Mouse (Mus musculus) heart, embryonic 14.5 days (tissue): Measurements from ENCODE around the gene Ttll1. TPM values are rescaled to one million over a fixed set of nuclear protein-coding genes. Genes with fewer than 3 reads are reported as not detected.
"Not testable (repeated sequence)": the region's sequence is repeated elsewhere in the genome, so short reads cannot be mapped to it uniquely, and the experiment has no call there.

Experiments used
- ATAC-seq: fragments of 200-750 bp; cut with Nextera tagmentation; 2 replicates; pipeline ENCODE4 v1.8.0; 2017; ENCODE audit warnings: low read depth, moderate TSS enrichment; ENCODE audit not compliant: insufficient number of reproducible peaks, insufficient read depth, low FRiP score
- H3K27ac ChIP-seq, 2 experiments: fragments of 200-500 bp in 1 of 2; fragments of 300-500 bp in 1 of 2; sonication (generic) in 1 of 2; replicated peaks in 1 of 2; 2 replicates each; pipeline ENCODE4 v1.5.1; 2012 to 2014; ENCODE audit warnings: low read depth in 2 of 2, low read length in 2 of 2, control low read depth in 1 of 2, mild to moderate bottlenecking in 1 of 2, mixed read lengths in 1 of 2; ENCODE audit not compliant: control insufficient read depth in 1 of 2, insufficient read depth in 1 of 2
- H3K27me3 ChIP-seq: fragments of 300-500 bp; sonication (generic); 2 replicates; pipeline ENCODE4 v1.6.1; 2014; ENCODE audit warnings: mild to moderate bottlenecking, low read length, control low read depth; ENCODE audit not compliant: control insufficient read depth, insufficient read depth
- H3K36me3 ChIP-seq: fragments of 300-500 bp; sonication (generic); 2 replicates; pipeline ENCODE4 v1.6.1; 2014; ENCODE audit warnings: mild to moderate bottlenecking, control low read depth, low read length, mixed read lengths; ENCODE audit not compliant: control insufficient read depth, insufficient read depth
- H3K4me1 ChIP-seq, 2 experiments: fragments of 200-500 bp in 1 of 2; fragments of 300-500 bp in 1 of 2; sonication (generic) in 1 of 2; 2 replicates each; pipeline ENCODE4 v1.6.1; 2012 to 2014; ENCODE audit warnings: low read length in 2 of 2, control low read depth in 1 of 2, mixed read lengths in 1 of 2; ENCODE audit not compliant: control insufficient read depth in 2 of 2, insufficient read depth in 2 of 2
- H3K4me2 ChIP-seq: fragments of 300-500 bp; sonication (generic); 2 replicates; pipeline ENCODE4 v1.6.1; 2014; ENCODE audit warnings: mild to moderate bottlenecking, low read length
- H3K4me3 ChIP-seq, 2 experiments: fragments of 200-500 bp in 1 of 2; fragments of 300-500 bp in 1 of 2; sonication (generic) in 1 of 2; 2 replicates each; pipeline ENCODE4 v1.5.1; 2012 to 2014; ENCODE audit warnings: low read length in 2 of 2, mild to moderate bottlenecking in 2 of 2, control low read depth in 1 of 2, low read depth in 1 of 2, moderate library complexity in 1 of 2; ENCODE audit not compliant: control insufficient read depth in 1 of 2, insufficient read depth in 1 of 2
- H3K9ac ChIP-seq: fragments of 300-500 bp; sonication (generic); 2 replicates; pipeline ENCODE4 v1.6.1; 2014; ENCODE audit warnings: mild to moderate bottlenecking, low read length
- H3K9me3 ChIP-seq: fragments of 300-500 bp; sonication (generic); 2 replicates; pipeline ENCODE4 v1.6.1; 2016; ENCODE audit warnings: low read length, control low read depth; ENCODE audit not compliant: control insufficient read depth
- WGBS: fragments of 180-500 bp; shearing (Covaris S2); extraction: QIAGEN DNeasy Blood & Tissue Kit; methylation state at CpG from one replicate; pipeline ENCODE4 v1.1.7; 2014; 5-methylcytosine and 5-hydroxymethylcytosine counted together
- polyA plus RNA-seq: library from polyadenylated mRNA; unstranded; fragments of >200 nt; fragmentation: Nextera tagmentation; extraction: Ambion mirVana; gene quantifications from 2 replicates; pipeline ENCODE4 v1.2.1, GENCODE M21; 2014

Gene Ttll1
- polyA plus RNA-seq, 1 experiment from 2014 or later = 17.8 TPM

DNA sequence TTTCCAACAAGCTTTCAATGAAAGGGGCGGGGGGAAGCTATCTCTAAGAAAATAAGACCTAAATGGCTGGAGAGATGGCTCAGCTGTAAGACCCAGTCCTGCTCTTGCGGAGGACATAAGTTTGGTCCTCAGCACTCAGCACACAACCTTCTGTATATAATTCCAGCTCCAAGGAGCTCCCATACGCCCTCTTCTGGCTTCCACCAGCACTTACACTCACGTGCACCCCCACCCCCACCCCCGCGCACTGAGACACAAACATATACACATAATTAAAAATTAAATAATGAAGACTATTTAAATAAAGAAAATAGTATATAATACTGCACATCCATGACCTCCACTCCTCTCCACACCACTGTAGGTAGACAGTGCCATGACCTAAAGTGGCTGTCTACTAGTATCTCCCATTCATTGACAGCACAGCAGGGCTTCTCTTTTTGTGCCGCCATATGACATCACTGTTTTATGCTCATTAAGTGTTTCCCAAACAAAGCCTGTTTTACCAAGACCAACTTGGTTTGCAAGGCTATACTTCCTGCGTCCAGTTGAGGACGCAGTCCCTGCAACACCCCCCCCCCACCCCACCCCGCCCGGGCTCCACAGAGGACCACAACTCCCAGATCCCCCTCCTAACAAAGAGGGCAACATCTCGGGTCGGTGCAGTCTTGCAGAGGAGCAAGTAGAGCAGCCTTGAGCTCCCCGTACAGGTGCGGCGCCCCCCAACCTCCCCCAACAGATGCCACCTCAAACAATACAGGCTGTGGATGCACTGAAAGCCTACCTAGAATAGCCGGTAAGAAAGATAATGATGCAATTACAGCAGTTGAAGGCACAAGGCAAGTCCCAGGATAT is 516 bp downstream of the Ttll1 start:
- peak overlapping the region; percentile 63 to 67 for H3K4me3 ChIP-seq
- peaks cover 3 to 5% of the 10 kb centered on the region in 2 experiments; a peak in 2 of 4 replicates for H3K4me1 ChIP-seq
- H3K4me2 ChIP-seq = peak overlapping the region; percentile 91
- no peak for ATAC-seq
- H3K27me3 ChIP-seq = no peaks in the 10 kb centered on the region
- WGBS = 26% methylated on average over 17 of the region's 17 CpGs
- no peaks in the 10 kb centered on the region for H3K9me3 ChIP-seq
- peak overlapping the region; percentile 79 for H3K9ac ChIP-seq
- 0 out of 2 replicates have a peak, but pooled peaks cover 2% of the 10 kb centered on the region for H3K36me3 ChIP-seq
- peak overlapping the region in 1 of 2 experiments; percentile 25; a peak in 1 of 4 replicates for H3K27ac ChIP-seq

- H3K4me3 ChIP-seq, H3K4me2 ChIP-seq, H3K27me3 ChIP-seq, H3K9me3 ChIP-seq, H3K9ac ChIP-seq, H3K4me1 ChIP-seq, H3K27ac ChIP-seq, ATAC-seq: not testable (repeated sequence)
- peaks cover 46% of the 10 kb centered on the region for H3K36me3 ChIP-seq
- WGBS = 76% methylated on average over 6 of the region's 6 CpGs
Observed at GRCm38 (mm10) chr15:83501483-83501882, 9.2 kb downstream of the Ttll1 start.

- no peak for ATAC-seq
- H3K4me2 ChIP-seq = no peak overlapping the region
- no peaks in the 10 kb centered on the region for H3K27me3 ChIP-seq
- no peak overlapping the region for H3K9ac ChIP-seq
- no peaks in the 10 kb centered on the region for H3K9me3 ChIP-seq
- H3K27ac ChIP-seq = no peak overlapping the region
- WGBS = 56% methylated on average over 3 of the region's 3 CpGs
- no peak overlapping the region for H3K4me3 ChIP-seq
- peaks cover 55% of the 10 kb centered on the region for H3K36me3 ChIP-seq
- no peaks in the 10 kb centered on the region; a peak in 1 of 4 replicates for H3K4me1 ChIP-seq
Observed at GRCm38 (mm10) chr15:83500352-83500751, 10.3 kb downstream of the Ttll1 start.

GRCm38 (mm10) chr15:83499211-83499755 is 11.4 kb downstream of the Ttll1 start:
- Histone ChIP-seq H3K4me3 (no peak overlapping the region), H3K27me3 (no peaks in the 10 kb centered on the region), H3K27ac (no peak overlapping the region), H3K4me1 (no peaks in the 10 kb centered on the region; a peak in 1 of 4 replicates), H3K36me3 (peaks cover 52% of the 10 kb centered on the region), H3K4me2 (no peak overlapping the region), H3K9ac (no peak overlapping the region), H3K9me3 (no peaks in the 10 kb centered on the region)
- no peak for ATAC-seq
- WGBS = 88% methylated on average over 10 of the region's 10 CpGs

GRCm38 (mm10) chr15:83497299-83497698 is 13.4 kb downstream of the Ttll1 start:
- H3K4me1 ChIP-seq = no peaks in the 10 kb centered on the region; a peak in 1 of 4 replicates
- no peak overlapping the region for H3K4me2 ChIP-seq
- H3K4me3 ChIP-seq = no peak overlapping the region
- no peaks in the 10 kb centered on the region for H3K27me3 ChIP-seq
- 84% methylated on average over 6 of the region's 6 CpGs for WGBS
- H3K27ac ChIP-seq = no peak overlapping the region
- no peaks in the 10 kb centered on the region for H3K9me3 ChIP-seq
- ATAC-seq = no peak
- H3K36me3 ChIP-seq = peaks cover 53% of the 10 kb centered on the region
- no peak overlapping the region for H3K9ac ChIP-seq

DNA sequence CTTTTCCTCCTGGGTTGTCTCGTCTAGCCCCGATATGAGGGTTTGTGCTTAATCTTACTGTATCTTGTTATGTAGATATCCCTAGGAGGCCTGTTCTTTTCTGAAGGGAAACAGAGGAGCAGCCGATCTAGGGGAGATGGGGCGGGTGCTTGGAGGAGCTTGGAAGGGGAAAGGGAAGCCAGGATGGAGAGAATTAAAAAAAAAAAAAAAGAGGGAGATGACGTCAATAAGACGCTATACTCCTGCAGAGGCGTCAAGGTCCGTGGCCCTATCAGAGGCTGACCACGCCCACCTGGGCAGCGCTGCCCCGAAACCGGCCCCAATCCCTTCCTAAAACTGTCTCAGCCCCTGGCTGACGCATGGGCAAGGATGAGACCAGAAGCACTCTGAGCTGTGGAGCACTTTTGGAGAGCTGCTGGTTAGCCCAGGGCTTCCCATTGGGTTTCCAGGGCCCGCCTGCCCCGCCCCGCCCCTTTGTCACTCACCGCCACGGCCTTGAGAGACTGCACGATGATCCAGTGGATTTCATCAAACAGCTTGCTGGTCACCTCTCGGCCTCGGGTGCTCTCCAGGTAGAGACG is 14.8 kb downstream of the Ttll1 start:
- no peak overlapping the region for H3K9ac ChIP-seq
- H3K4me1 ChIP-seq = peaks cover 0 to 2% of the 10 kb centered on the region in 2 experiments; a peak in 2 of 4 replicates
- peak overlapping the region; percentile 30 for H3K4me2 ChIP-seq
- ATAC-seq = no peak
- peaks cover 56% of the 10 kb centered on the region for H3K36me3 ChIP-seq
- no peaks in the 10 kb centered on the region for H3K9me3 ChIP-seq
- 54% methylated on average over 22 of the region's 22 CpGs for WGBS
- no peak overlapping the region for H3K4me3 ChIP-seq
- no peaks in the 10 kb centered on the region for H3K27me3 ChIP-seq
- no peak overlapping the region for H3K27ac ChIP-seq

GRCm38 (mm10) chr15:83495195-83495594 is 15.5 kb downstream of the Ttll1 start:
- Histone ChIP-seq H3K4me1 (peaks cover 0 to 2% of the 10 kb centered on the region in 2 experiments; a peak in 2 of 4 replicates), H3K4me3 (no peak overlapping the region), H3K36me3 (peaks cover 61% of the 10 kb centered on the region), H3K4me2 (no peak overlapping the region), H3K9ac (no peak overlapping the region), H3K27me3 (no peaks in the 10 kb centered on the region), H3K27ac (no peak overlapping the region), H3K9me3 (no peaks in the 10 kb centered on the region)
- WGBS = 89% methylated on average over 3 of the region's 3 CpGs
- no peak for ATAC-seq
